Mouse (Mus musculus) intestine, embryonic 14.5 days (tissue): ENCODE measurements around the gene Cyp26b1. TPM values are rescaled to one million over a fixed set of nuclear protein-coding genes. Genes with fewer than 3 reads are reported as not detected.

Experiments
- ATAC-seq: fragments of 200-750 bp; cut with Nextera tagmentation; replicated peaks from 2 replicates; pipeline ENCODE4 v1.8.0; 2017; ENCODE audit warnings: low read depth, moderate number of reproducible peaks, moderate TSS enrichment, moderate library complexity; ENCODE audit not compliant: low FRiP score, low TSS enrichment
- DNase-seq: peaks from one replicate; pipeline ENCODE4 v3.0.0-alpha.2; 2018; ENCODE audit warnings: low spot score
- H3K27ac ChIP-seq: fragments of 300-500 bp; sonication (generic); 2 replicates; pipeline ENCODE4 v1.5.1; 2014; ENCODE audit warnings: low read depth, mild to moderate bottlenecking, control low read depth
- H3K27me3 ChIP-seq: fragments of 300-500 bp; sonication (generic); replicated peaks from 2 replicates; pipeline ENCODE4 v1.6.1; 2014; ENCODE audit warnings: low read length, control low read depth; ENCODE audit not compliant: control insufficient read depth, insufficient read depth
- H3K36me3 ChIP-seq: fragments of 300-500 bp; sonication (generic); 2 replicates; pipeline ENCODE4 v1.6.1; 2014; ENCODE audit warnings: low read length, control low read depth; ENCODE audit not compliant: control insufficient read depth, insufficient read depth
- H3K4me1 ChIP-seq: fragments of 300-500 bp; sonication (generic); replicated peaks from 2 replicates; pipeline ENCODE4 v1.6.1; 2014; ENCODE audit warnings: low read length, control low read depth, mixed read lengths; ENCODE audit not compliant: control insufficient read depth, insufficient read depth
- H3K4me2 ChIP-seq: fragments of 300-500 bp; sonication (generic); 2 replicates; pipeline ENCODE4 v1.6.1; 2014; ENCODE audit warnings: low read length
- H3K4me3 ChIP-seq: fragments of 300-500 bp; sonication (generic); 2 replicates; pipeline ENCODE4 v1.5.1; 2014; ENCODE audit warnings: low read depth, low read length, control low read depth, mixed read lengths
- H3K9ac ChIP-seq: fragments of 300-500 bp; sonication (generic); 2 replicates; pipeline ENCODE4 v1.6.1; 2014; ENCODE audit warnings: mild to moderate bottlenecking, low read length
- H3K9me3 ChIP-seq: fragments of 300-500 bp; sonication (generic); 2 replicates; pipeline ENCODE4 v1.6.1; 2016; ENCODE audit warnings: low read length, control low read depth; ENCODE audit not compliant: control insufficient read depth
- WGBS: fragments of 180-500 bp; shearing (Covaris S2); extraction: QIAGEN DNeasy Blood & Tissue Kit; methylation state at CpG from one replicate; pipeline ENCODE4 v1.1.7; 2014; 5-methylcytosine and 5-hydroxymethylcytosine counted together
- polyA plus RNA-seq: library from polyadenylated mRNA; unstranded; fragments of >200 nt; fragmentation: Nextera tagmentation; extraction: Ambion mirVana; gene quantifications from 2 replicates; pipeline ENCODE4 v1.2.1, GENCODE M21; 2014

Gene Cyp26b1
- polyA plus RNA-seq, 1 experiment from 2014 or later, result 2.7 TPM

DNA sequence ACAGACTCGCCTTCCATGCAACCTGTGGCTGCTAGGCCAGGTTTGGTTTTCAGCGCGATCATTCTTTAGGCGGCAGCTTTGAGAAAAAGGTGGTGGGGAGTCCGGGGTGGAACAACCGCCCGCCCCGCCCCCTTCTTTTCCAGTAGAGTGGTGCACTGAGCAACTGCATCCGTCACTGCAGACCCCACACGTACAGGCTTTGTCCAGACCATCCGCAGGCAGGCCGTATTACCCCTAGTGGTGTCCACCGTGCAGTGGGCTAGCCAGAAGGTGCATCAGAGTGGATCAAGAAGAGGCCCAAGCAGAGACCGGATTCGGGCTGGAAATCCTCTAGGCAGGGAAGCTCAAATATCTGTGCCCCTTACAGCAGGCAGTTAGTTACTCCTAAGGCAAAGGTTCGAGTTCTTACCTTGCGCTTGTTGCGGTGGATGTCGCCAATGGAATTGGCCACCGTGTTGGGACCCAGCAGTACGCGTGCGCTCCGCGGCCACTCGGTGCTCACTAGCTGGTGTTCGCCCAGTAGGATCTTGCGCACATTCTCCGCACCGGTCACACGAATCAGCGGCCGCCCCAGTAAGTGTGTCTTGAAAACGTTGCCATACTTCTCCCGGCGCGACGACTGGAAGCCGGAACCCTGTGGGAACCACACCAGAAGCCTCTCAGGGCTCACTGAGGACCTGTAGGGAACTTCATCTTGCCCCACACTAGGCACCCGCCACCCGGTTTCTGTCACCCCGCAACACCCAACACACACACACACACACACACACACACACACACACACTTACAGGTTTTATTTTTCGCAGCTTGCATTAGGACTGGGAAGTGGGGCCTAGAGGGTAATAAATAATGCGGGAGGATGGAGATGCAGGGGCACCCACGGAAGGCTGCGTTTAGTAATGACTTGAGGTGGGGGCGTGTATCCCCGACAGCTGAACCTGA, 9.6 kb downstream of the Cyp26b1 start:
- Histone ChIP-seq H3K4me2 (peak overlapping the region; percentile 93), H3K27ac (no peak overlapping the region), H3K4me3 (peak overlapping the region; percentile 50), H3K36me3 (no peaks in the 10 kb centered on the region), H3K4me1 (peaks cover 46% of the 10 kb centered on the region), H3K9ac (no peak overlapping the region), H3K9me3 (no peaks in the 10 kb centered on the region), H3K27me3 (peaks cover 74% of the 10 kb centered on the region)
- 6% methylated on average over 48 of the region's 48 CpGs for WGBS
- ATAC-seq, result peak; percentile 44
- peak; percentile 83 for DNase-seq

DNA sequence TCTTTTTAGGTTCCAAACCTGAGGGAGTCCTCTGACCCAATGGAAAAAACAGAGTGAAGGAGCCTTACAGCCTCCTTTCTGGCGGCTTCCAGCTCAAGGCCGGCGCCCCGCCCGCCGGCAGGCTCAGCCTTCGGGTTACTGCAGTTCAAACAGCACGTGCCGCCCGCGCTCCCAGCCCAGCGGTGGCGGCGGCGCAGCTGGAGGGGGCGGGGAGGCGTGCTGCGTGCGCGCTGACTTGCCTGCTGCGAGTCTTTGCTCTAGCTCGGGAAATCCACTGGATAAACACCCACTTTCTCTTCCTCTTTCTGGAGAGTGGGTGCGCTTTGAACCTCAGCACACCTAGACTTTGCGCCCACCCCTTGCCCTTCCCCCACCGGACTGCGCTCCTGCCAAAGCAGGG, 10.3 kb downstream of the Cyp26b1 start:
- DNase-seq (no peak), ATAC-seq (peak; percentile 54)
- Histone ChIP-seq H3K4me3 (peak overlapping the region; percentile 50), H3K9ac (no peak overlapping the region; the same call in 1 of the 2 replicates), H3K27ac (no peak overlapping the region), H3K27me3 (peaks cover 73% of the 10 kb centered on the region), H3K4me2 (peak overlapping the region; percentile 93), H3K4me1 (peaks cover 44% of the 10 kb centered on the region), H3K9me3 (no peaks in the 10 kb centered on the region), H3K36me3 (no peaks in the 10 kb centered on the region)
- WGBS, result 0% methylated on average over 26 of the region's 26 CpGs

DNA sequence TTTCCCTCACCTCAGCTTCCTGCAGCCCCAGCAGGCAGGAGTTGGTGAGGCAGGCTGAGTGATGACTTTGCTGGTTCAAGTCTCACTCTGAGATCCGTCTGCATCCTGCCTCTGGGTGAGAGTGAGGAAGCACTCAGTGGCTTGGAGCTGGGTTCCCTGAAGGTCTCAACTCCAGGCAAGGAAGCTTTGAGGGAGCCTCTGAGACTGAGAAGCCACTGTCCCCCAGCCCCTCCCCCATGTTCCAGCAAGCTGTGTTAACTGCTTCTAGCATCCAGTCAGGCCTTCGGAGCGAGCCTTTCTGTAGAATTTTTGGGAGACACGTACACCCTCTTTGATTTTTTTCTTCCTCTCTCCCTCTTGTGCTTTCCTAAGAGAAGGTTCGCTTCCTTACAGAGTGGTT, 10.9 kb downstream of the Cyp26b1 start:
- H3K4me3 ChIP-seq, result no peak overlapping the region
- 52% methylated on average over 5 of the region's 5 CpGs for WGBS

GRCm38 (mm10) chr6:84581833-84582445, 11.8 kb downstream of the Cyp26b1 start:
- Histone ChIP-seq H3K27me3 (peaks cover 64% of the 10 kb centered on the region), H3K9ac (no peak overlapping the region), H3K4me2 (no peak overlapping the region), H3K4me3 (no peak overlapping the region), H3K4me1 (peaks cover 37% of the 10 kb centered on the region), H3K9me3 (no peaks in the 10 kb centered on the region), H3K27ac (no peak overlapping the region), H3K36me3 (no peaks in the 10 kb centered on the region)
- ATAC-seq, result no peak
- DNase-seq, result peak; percentile 67
- WGBS, result 56% methylated on average over 9 of the region's 9 CpGs

More for the DNA sequence above, 10.9 kb downstream of the Cyp26b1 start:
- DNase-seq (peak; percentile 52), ATAC-seq (no peak)
- no peak overlapping the region for H3K27ac ChIP-seq
- no peaks in the 10 kb centered on the region for H3K9me3 ChIP-seq
- H3K36me3 ChIP-seq, result no peaks in the 10 kb centered on the region
- H3K27me3 ChIP-seq, result peaks cover 71% of the 10 kb centered on the region
- H3K9ac ChIP-seq, result no peak overlapping the region
- H3K4me2 ChIP-seq, result peak overlapping the region; percentile 93
- peaks cover 40% of the 10 kb centered on the region for H3K4me1 ChIP-seq

- Histone ChIP-seq H3K4me3 (no peak overlapping the region), H3K4me2 (no peak overlapping the region), H3K9me3 (no peaks in the 10 kb centered on the region), H3K27me3 (peaks cover 57% of the 10 kb centered on the region), H3K27ac (no peak overlapping the region), H3K4me1 (peaks cover 35% of the 10 kb centered on the region), H3K9ac (no peak overlapping the region), H3K36me3 (no peaks in the 10 kb centered on the region)
- ATAC-seq (no peak), DNase-seq (no peak)
- 71% methylated on average over 6 of the region's 6 CpGs for WGBS
These were observed 12.5 kb downstream of the Cyp26b1 start for GRCm38 (mm10) chr6:84580979-84581832.

DNA sequence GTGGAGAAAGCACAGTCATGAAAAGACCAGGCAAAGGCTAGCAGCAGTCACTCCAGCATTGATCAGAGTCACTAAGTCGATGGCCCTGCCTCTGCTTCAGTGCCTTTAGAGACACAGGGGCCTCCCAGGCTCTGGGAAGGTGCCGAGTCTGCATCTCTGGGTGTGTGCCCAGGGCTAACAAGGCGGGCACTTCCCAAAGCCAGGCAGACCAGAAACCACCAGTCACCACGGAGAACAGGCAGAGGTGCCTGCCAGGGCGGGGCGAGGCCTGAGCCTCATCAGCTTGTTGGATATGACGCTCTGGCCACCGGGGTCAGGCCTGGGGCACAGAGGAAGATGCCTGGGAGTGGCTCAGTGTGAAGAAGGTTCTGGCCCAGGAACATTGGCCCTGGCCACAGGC, 14.2 kb downstream of the Cyp26b1 start:
- Histone ChIP-seq H3K4me1 (peaks cover 24% of the 10 kb centered on the region), H3K9ac (no peak overlapping the region), H3K4me3 (no peak overlapping the region), H3K9me3 (no peaks in the 10 kb centered on the region), H3K27me3 (peaks cover 40% of the 10 kb centered on the region), H3K36me3 (no peaks in the 10 kb centered on the region), H3K27ac (no peak overlapping the region), H3K4me2 (no peak overlapping the region)
- no peak for ATAC-seq
- 62% methylated on average over 8 of the region's 8 CpGs for WGBS
- DNase-seq, result no peak

DNA sequence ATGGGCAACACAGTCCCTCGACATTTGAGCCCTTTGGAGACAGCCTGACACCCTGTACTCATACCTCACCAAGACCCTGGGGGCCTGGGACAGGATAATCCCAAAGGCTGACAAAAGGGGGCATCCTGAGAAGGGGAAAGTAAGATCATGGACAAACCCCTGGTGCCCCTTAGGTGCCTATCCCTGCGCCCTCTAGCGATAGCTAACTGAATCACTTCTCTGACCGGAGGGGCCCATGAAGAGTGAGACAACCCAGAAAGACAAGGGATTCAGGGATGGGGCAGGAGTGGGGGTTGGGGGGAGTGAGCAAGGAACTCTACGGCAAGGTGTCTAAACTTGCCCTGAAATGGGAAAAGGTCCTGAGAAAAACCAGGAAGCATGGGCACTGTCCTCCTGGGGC, 14.8 kb downstream of the Cyp26b1 start:
- DNase-seq, result no peak
- peaks cover 20% of the 10 kb centered on the region for H3K4me1 ChIP-seq
- H3K4me3 ChIP-seq, result no peak overlapping the region
- H3K9ac ChIP-seq, result no peak overlapping the region
- ATAC-seq, result no peak
- H3K27ac ChIP-seq, result no peak overlapping the region
- H3K36me3 ChIP-seq, result no peaks in the 10 kb centered on the region
- H3K9me3 ChIP-seq, result no peaks in the 10 kb centered on the region
- H3K4me2 ChIP-seq, result no peak overlapping the region
- peaks cover 34% of the 10 kb centered on the region for H3K27me3 ChIP-seq
- 14% methylated on average over 5 of the region's 5 CpGs for WGBS

DNA sequence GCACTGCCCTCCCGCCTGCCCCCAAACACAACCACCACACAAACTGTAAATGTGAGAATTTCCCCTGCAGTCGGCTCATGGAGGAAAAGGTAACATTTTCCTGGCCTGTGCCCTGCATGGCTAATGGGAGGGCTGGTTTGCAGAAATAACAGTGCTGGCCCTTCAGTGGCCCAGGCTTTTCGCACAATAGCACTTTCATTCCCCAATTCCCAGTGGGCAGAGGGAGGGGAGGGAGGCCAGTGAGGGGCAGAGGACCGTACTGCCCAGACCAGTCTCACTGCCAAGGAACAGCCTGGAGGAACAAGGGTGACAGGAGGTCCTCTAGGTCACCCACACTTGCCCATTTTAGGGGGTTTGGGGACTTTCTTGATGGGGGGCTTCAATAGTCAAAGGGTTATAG, 15.8 kb downstream of the Cyp26b1 start:
- peaks cover 24% of the 10 kb centered on the region for H3K27me3 ChIP-seq
- ATAC-seq (no peak), DNase-seq (no peak)
- no peak overlapping the region for H3K9ac ChIP-seq
- no peaks in the 10 kb centered on the region for H3K36me3 ChIP-seq
- H3K9me3 ChIP-seq, result no peaks in the 10 kb centered on the region
- 70% methylated on average over 4 of the region's 4 CpGs for WGBS
- H3K4me3 ChIP-seq, result no peak overlapping the region
- no peak overlapping the region for H3K27ac ChIP-seq
- H3K4me2 ChIP-seq, result no peak overlapping the region
- peaks cover 11% of the 10 kb centered on the region for H3K4me1 ChIP-seq
